Mouse (Mus musculus) cortical plate, adult 2 months (tissue): ENCODE data around the gene Klhdc8a. TPM values are rescaled to one million over a fixed set of nuclear protein-coding genes. Genes with fewer than 3 reads are reported as not detected.

ENCODE experiments used
- H3K27ac ChIP-seq: fragments of 200-500 bp; 2 replicates; pipeline ENCODE4 v1.5.1; 2012; ENCODE audit warnings: low read length, control low read depth, inconsistent platforms; ENCODE audit not compliant: insufficient read depth
- H3K4me1 ChIP-seq: fragments of 200-500 bp; 2 replicates; pipeline ENCODE4 v1.6.1; 2011; ENCODE audit warnings: low read length; ENCODE audit not compliant: control insufficient read depth, insufficient read depth
- H3K4me3 ChIP-seq: fragments of 200-500 bp; 2 replicates; pipeline ENCODE4 v1.5.1; 2011; ENCODE audit warnings: mild to moderate bottlenecking, low read length, control low read depth; ENCODE audit not compliant: insufficient read depth
- CTCF ChIP-seq: fragments of 200-500 bp; IDR thresholded peaks from 2 replicates; pipeline ENCODE4 v1.5.1; 2011; ENCODE audit warnings: mild to moderate bottlenecking, control low read depth, low read length; ENCODE audit not compliant: insufficient read depth; ENCODE audit errors: extremely low read depth
- POLR2A ChIP-seq: fragments of 200-500 bp; IDR thresholded peaks from 2 replicates; pipeline ENCODE4 v1.6.1; 2011; ENCODE audit warnings: mild to moderate bottlenecking, low read length, control low read depth; ENCODE audit not compliant: insufficient read depth; ENCODE audit errors: extremely low read depth
- polyA plus RNA-seq: library from polyadenylated mRNA; depleted of rRNA; stranded (reverse); fragments of >200 nt; gene quantifications from 2 replicates; pipeline ENCODE4 v1.2.3, GENCODE M21; 2012

The Klhdc8a gene
- polyA plus RNA-seq, 1 experiment: 9.4 TPM

- H3K27ac ChIP-seq: no peak within 1 kb of the TSS
- no peak for TF ChIP-seq CTCF
- TF ChIP-seq POLR2A: no peak
- no peaks in the 10 kb centered on the region for H3K4me1 ChIP-seq
- H3K4me3 ChIP-seq: peak within 1 kb of the TSS; percentile 41
Observed at GRCm38 (mm10) chr1:132315889-132316624, 17.6 kb downstream of the Klhdc8a start, which contains the start of gene Nuak2. TSS of gene Nuak2 (plus strand) at chr1:132316126.

DNA sequence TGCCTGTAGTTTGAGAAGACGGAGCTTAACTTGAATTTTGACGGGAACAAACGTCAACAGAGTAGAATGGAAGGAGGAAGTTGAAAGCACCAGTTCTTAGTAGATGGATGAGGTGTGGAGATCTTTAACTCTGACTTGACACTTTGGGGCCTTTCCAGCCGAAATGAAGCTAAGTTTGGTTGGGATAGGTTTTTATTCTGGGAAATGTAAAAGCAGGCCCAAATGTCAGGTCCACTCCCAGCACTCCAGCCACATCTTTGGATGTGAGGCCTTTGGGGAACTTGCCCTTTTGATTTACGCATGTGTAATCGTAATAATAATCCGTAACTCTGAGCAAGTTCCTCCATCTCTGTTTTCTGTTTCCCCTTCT lies 18.2 kb downstream of the Klhdc8a start:
- H3K4me3 ChIP-seq: peak overlapping the region; percentile 41
- TF ChIP-seq CTCF (no peak), POLR2A (no peak)
- no peak overlapping the region for H3K27ac ChIP-seq
- H3K4me1 ChIP-seq: no peaks in the 10 kb centered on the region

GRCm38 (mm10) chr1:132317413-132317812 lies 19.0 kb downstream of the Klhdc8a start:
- TF ChIP-seq CTCF (no peak), POLR2A (no peak)
- H3K4me1 ChIP-seq: 0 out of 2 replicates have a peak, but pooled peaks cover 1% of the 10 kb centered on the region
- H3K4me3 ChIP-seq: no peak overlapping the region
- H3K27ac ChIP-seq: no peak overlapping the region

- Histone ChIP-seq H3K27ac (no peak overlapping the region), H3K4me1 (0 out of 2 replicates have a peak, but pooled peaks cover 3% of the 10 kb centered on the region), H3K4me3 (no peak overlapping the region)
- TF ChIP-seq POLR2A: no peak
Observed at GRCm38 (mm10) chr1:132317894-132318863, 19.8 kb downstream of the Klhdc8a start.

DNA sequence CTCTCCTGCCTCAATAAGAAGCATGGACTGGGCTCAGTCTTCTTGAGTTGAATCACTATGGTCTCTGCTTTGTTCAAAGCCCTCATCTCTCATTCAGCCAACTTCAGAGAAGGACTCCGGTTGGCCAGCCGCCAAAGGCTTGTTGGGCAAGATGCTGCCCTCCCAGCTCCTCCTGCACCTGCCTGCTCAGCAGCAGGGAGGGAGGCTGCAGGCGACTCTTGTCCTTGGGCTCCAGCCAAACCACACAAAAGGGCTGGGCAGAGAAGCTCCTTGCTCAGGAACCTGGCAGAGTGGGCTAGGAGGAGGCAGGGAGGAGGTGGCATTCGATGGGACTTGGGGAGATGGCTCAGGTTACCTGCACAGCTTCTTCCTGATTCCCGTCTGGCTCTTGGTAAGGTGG lies 20.8 kb downstream of the Klhdc8a start:
- no peak overlapping the region for H3K27ac ChIP-seq
- 0 out of 2 replicates have a peak, but pooled peaks cover 3% of the 10 kb centered on the region for H3K4me1 ChIP-seq

DNA sequence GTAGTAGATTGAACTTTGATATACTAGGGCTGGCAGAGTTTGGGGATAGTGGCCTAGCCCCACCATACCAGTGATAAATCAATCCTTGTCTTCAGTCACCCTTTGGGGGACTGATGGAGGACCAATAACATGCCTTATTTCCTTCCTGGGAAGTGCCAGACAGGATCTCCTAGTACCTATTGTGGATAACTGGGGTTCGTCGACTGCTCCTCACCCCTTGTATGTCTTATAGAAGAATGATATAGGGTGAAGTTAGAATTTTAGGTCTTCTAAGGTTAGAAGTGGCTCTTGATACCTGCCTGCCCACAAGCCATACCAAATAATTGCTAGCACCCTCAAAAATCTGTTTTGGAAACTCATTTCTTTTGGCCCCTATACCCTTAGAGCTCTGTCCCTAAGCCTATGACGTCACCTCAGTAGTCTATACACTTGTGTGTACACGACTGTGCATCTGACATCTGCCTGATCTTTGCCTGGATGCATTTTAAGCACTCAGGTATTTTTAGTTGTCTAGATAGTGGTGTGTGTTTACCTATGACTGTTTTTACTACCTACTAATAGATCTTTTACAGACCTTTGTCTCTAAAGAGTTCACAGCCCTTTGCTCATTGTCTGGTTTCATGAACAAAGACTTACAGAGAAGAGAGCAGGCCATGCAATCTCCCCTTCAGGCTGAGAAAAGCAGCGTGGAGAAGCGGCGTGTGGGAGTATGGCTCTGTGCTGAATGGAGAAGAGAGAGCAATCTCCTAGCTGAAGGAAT lies 23.6 kb downstream of the Klhdc8a start:
- TF ChIP-seq CTCF: no peak
- no peak for TF ChIP-seq POLR2A
- H3K27ac ChIP-seq: no peak overlapping the region
- H3K4me3 ChIP-seq: no peak overlapping the region
- 0 out of 2 replicates have a peak, but pooled peaks cover 3% of the 10 kb centered on the region for H3K4me1 ChIP-seq

More for the DNA sequence above, 20.8 kb downstream of the Klhdc8a start:
- TF ChIP-seq CTCF: no peak
- no peak overlapping the region for H3K4me3 ChIP-seq

GRCm38 (mm10) chr1:132322711-132323542 lies 24.5 kb downstream of the Klhdc8a start:
- TF ChIP-seq POLR2A (no peak), CTCF (no peak)
- Histone ChIP-seq H3K4me1 (0 out of 2 replicates have a peak, but pooled peaks cover 3% of the 10 kb centered on the region), H3K27ac (no peak overlapping the region), H3K4me3 (no peak overlapping the region)

DNA sequence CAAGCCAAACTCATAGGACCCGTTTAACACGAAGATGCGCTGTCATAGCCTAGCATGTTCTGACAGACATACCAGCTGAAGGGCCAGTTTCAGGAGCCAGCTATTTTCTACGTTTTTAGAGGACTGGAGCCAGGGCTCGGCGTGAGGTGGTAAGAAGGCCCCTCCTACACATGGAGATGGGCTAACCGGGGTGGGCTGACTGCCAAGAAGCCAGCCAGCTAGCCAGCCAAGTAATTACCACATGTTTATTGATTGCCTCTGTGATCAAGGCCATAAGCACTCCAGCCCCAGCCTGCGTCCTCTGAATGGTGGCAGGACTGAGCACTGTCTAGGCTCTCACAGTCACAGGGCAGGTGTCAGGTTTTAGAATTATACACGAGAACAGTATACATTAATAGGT lies 28.4 kb downstream of the Klhdc8a start:
- Histone ChIP-seq H3K27ac (no peak overlapping the region), H3K4me3 (no peak overlapping the region), H3K4me1 (0 out of 2 replicates have a peak, but pooled peaks cover 3% of the 10 kb centered on the region)
- TF ChIP-seq POLR2A: no peak
- no peak for TF ChIP-seq CTCF

- Histone ChIP-seq H3K27ac (no peak overlapping the region), H3K4me3 (no peak overlapping the region), H3K4me1 (0 out of 2 replicates have a peak, but pooled peaks cover under 1% of the 10 kb centered on the region)
- TF ChIP-seq CTCF: no peak
- TF ChIP-seq POLR2A: no peak
Observed at GRCm38 (mm10) chr1:132327477-132327876, 29.1 kb downstream of the Klhdc8a start.
